Mouse (Mus musculus): ENCODE data around the gene Fam20c.

DNA sequence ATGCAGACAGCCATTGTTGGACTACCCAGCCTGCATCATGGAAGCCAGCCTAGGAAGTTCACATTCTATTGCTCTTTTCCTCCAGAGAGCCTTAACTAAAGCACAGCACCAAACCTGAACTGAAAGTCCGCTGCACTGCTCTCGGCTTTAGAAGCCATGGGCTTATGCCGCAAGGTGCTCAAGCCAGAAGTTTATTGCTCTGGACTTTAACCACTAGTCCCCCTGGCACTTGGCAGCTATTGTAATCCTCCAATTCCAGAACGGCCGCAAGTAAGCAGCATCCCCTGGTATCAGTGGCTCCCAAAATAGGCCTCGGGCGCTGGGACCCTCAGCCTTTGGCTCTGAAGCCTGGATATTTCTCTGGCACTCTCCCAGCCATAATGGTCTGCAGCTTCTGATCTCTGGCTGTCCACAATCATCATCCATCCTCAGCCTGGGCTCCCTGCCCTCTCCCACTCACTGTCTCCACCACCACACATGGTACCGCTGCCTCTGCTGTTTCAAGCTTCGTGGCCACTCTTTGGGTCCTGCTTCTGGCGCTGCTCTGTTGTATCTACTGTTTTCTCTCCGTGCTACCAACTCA lies 20.9 kb upstream of the Fam20c start:
- no peak for TF ChIP-seq EP300 (IDR thresholded peaks at IDR 0.05)
- no peak for TF ChIP-seq CTCF (IDR thresholded peaks at IDR 0.05)

Measured in lung, postnatal 0 days (tissue).